Mouse (Mus musculus): Measurements from ENCODE around the gene Smok3c. TPM values are rescaled to one million over a fixed set of nuclear protein-coding genes. Genes with fewer than 3 reads are reported as not detected.
"Not testable (repeated sequence)": the region's sequence is repeated elsewhere in the genome, so short reads cannot be mapped to it uniquely, and the experiment has no call there.

The Smok3c gene
- total RNA-seq (2012; rRNA removed), result not detected in 2 replicates
- not detected in 2 replicates for total RNA-seq (2014; rRNA removed)
- not detected in 2 replicates for polyA plus RNA-seq (2012; ENCODE audit: insufficient read length, low read depth)

GRCm38 (mm10) chr5:138052894-138053293 lies at the start of gene Smok3c:
Gene Smok3c (plus strand): TSS chr5:138053194.
- H3K9me3 ChIP-seq (replicated peaks; ENCODE audit: low read length); DNase-seq (ENCODE audit: extremely low read depth); H3K4me3 ChIP-seq (replicated peaks in 1 of 3; ENCODE audit: low read depth in 2 of 3, low read length in 2 of 3, poor library complexity in 1 of 3); in situ Hi-C loops (cut with MboI; ENCODE audit: low pct_ligation_motif_present, low pct_unique_long_range_greater_than_20kb, low sequenced_read_pairs); H3K4me2 ChIP-seq (ENCODE audit: insufficient read depth, low read depth, poor library complexity, severe bottlenecking); H3K79me2 ChIP-seq (replicated peaks; ENCODE audit: control insufficient read depth, extremely low read depth, insufficient read depth, poor library complexity, severe bottlenecking); H3K27ac ChIP-seq (ENCODE audit: insufficient read depth, low read depth); H3K36me3 ChIP-seq (replicated peaks in 1 of 2; ENCODE audit: control insufficient read depth in 1 of 2, insufficient read depth in 1 of 2, low read length in 1 of 2); H3K9ac ChIP-seq (ENCODE audit: insufficient read depth, low read depth); dilution Hi-C loops (cut with MboI; ENCODE audit: extremely low pct_ligation_motif_present, extremely low pct_unique_long_range_greater_than_20kb, low sequenced_read_pairs); H3K4me1 ChIP-seq (ENCODE audit: control insufficient read depth in 1 of 2, insufficient read depth in 2 of 2); H3K27me3 ChIP-seq (replicated peaks): not testable (repeated sequence)

- no peak overlapping the region for H3K9ac ChIP-seq (ENCODE audit: insufficient read depth, low read depth)
- TF ChIP-seq E2F4 (IDR thresholded peaks at IDR 0.05; ENCODE audit: insufficient replicate concordance, low read depth, low read length) (no peak), BHLHE40 (IDR thresholded peaks at IDR 0.05; ENCODE audit: low read depth, low read length) (no peak)
- no peak overlapping the region for H3K4me3 ChIP-seq (replicated peaks in 1 of 3; ENCODE audit: low read depth in 2 of 3, low read length in 2 of 3, poor library complexity in 1 of 3)
- H3K4me1 ChIP-seq (ENCODE audit: control insufficient read depth in 1 of 2, insufficient read depth in 2 of 2), result no peaks in the 10 kb centered on the region
- H3K9me3 ChIP-seq (replicated peaks; ENCODE audit: low read length), result no peaks in the 10 kb centered on the region
- H3K79me2 ChIP-seq (replicated peaks; ENCODE audit: control insufficient read depth, extremely low read depth, insufficient read depth, poor library complexity, severe bottlenecking), result no peaks in the 10 kb centered on the region
- in situ Hi-C loops (cut with MboI; ENCODE audit: low pct_ligation_motif_present, low pct_unique_long_range_greater_than_20kb, low sequenced_read_pairs) (no loop called here), dilution Hi-C loops (cut with MboI; ENCODE audit: extremely low pct_ligation_motif_present, extremely low pct_unique_long_range_greater_than_20kb, low sequenced_read_pairs) (no loop called here)
- H3K4me2 ChIP-seq (ENCODE audit: insufficient read depth, low read depth, poor library complexity, severe bottlenecking), result no peak overlapping the region
- no peaks in the 10 kb centered on the region for H3K36me3 ChIP-seq (replicated peaks in 1 of 2; ENCODE audit: control insufficient read depth in 1 of 2, insufficient read depth in 1 of 2, low read length in 1 of 2)
- H3K27ac ChIP-seq (ENCODE audit: insufficient read depth, low read depth), result no peak overlapping the region
- H3K27me3 ChIP-seq (replicated peaks), result no peaks in the 10 kb centered on the region
- DNase-seq (ENCODE audit: extremely low read depth), result no peak
Measured at GRCm38 (mm10) chr5:138009437-138009836, 43.6 kb upstream of the Smok3c start.

- Histone ChIP-seq H3K27me3 (replicated peaks) (no peaks in the 10 kb centered on the region), H3K27ac (ENCODE audit: insufficient read depth, low read depth) (no peak overlapping the region), H3K4me2 (ENCODE audit: insufficient read depth, low read depth, poor library complexity, severe bottlenecking) (no peak overlapping the region), H3K79me2 (replicated peaks; ENCODE audit: control insufficient read depth, extremely low read depth, insufficient read depth, poor library complexity, severe bottlenecking) (no peaks in the 10 kb centered on the region), H3K9ac (ENCODE audit: insufficient read depth, low read depth) (no peak overlapping the region), H3K9me3 (replicated peaks; ENCODE audit: low read length) (no peaks in the 10 kb centered on the region), H3K36me3 (replicated peaks in 1 of 2; ENCODE audit: control insufficient read depth in 1 of 2, insufficient read depth in 1 of 2, low read length in 1 of 2) (no peaks in the 10 kb centered on the region), H3K4me1 (ENCODE audit: control insufficient read depth in 1 of 2, insufficient read depth in 2 of 2) (no peaks in the 10 kb centered on the region), H3K4me3 (replicated peaks in 1 of 3; ENCODE audit: low read depth in 2 of 3, low read length in 2 of 3, poor library complexity in 1 of 3) (no peak overlapping the region)
- in situ Hi-C loops (cut with MboI; ENCODE audit: low pct_ligation_motif_present, low pct_unique_long_range_greater_than_20kb, low sequenced_read_pairs), result no loop called here
- dilution Hi-C loops (cut with MboI; ENCODE audit: extremely low pct_ligation_motif_present, extremely low pct_unique_long_range_greater_than_20kb, low sequenced_read_pairs), result no loop called here
- TF ChIP-seq MXI1 (IDR thresholded peaks at IDR 0.05; ENCODE audit: low read depth, low read length) (no peak), ZC3H11A (IDR thresholded peaks at IDR 0.05; ENCODE audit: low read depth, low read length) (no peak), MAFK (IDR thresholded peaks at IDR 0.05; ENCODE audit: insufficient replicate concordance, low read length) (no peak), USF2 (conservative IDR thresholded peaks at IDR 0.05; ENCODE audit: low read depth, low read length) (no peak), E2F4 (IDR thresholded peaks at IDR 0.05; ENCODE audit: insufficient replicate concordance, low read depth, low read length) (no peak), CHD1 (IDR thresholded peaks at IDR 0.05; ENCODE audit: low read depth, low read length) (no peak)
- DNase-seq (ENCODE audit: extremely low read depth), result no peak
Measured at GRCm38 (mm10) chr5:138012382-138012781, 40.6 kb upstream of the Smok3c start.
